In the genomic region with DNA sequence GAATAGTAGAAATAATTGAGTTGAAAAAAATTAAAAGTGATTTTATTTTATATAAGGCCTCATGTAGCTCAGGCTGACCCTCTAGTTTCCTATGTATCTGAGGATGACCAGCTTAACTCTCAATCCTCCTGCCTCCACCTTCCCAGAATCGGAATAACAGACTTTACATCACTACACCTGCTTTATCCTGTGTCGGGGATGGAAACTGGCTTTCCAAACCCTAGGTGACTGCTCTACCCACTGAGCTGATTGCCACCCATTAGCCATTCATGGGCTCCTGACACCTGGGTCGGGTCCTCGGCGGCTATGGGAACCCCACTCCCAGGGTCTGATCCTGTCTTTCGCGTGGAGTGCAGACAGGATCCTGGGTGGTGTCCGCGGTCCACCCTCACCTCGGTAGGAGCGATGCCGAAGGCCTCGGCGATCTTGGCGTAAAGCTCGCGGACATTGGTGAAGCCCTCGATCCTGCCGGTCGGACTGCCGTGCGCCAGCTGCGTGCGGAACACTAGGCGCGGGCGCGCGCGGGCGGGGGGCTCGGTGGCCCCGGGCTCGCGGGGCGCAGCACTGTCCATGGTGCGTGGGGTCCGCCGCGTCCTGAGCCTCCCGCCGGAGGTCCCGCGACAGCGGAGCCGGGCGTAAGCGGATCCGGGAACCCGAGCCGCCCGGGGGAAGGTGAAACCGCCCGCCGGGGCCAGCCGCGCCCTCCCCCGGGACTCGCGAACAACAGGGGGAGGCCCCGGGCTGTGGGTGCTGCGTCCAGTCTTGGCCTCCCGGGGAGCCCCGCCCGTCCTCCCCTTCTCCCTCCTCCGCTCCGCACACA, we compare ENCODE assay signal across 9 mouse cellular contexts. TPM values are rescaled to one million over a fixed set of nuclear protein-coding genes. Genes with fewer than 3 reads are reported as not detected.
A peak's percentile ranks its signal among the peaks of the same experiment; 100 is the strongest.
DNase-seq lines count a peak whose midpoint lies in the region; ATAC-seq lines count a peak whose summit lies in the region.
"Had no signal": no experiment of that assay in that cellular context is flagged by ENCODE, and none has a peak within 500 bp of the region (broad histone marks: within the 10 kb centered on the region; RNA-seq: fewer than 3 reads in every experiment).

A gene (minus strand): TSS at position 581 of the 820 bp plus-strand sequence.

- ATAC-seq in hindbrain, embryonic 11.5 days (ENCODE audit: low FRiP score): no peak

- H3K4me1 ChIP-seq in brown adipose tissue, adult 24 weeks (ENCODE audit: control insufficient read depth, insufficient read depth, insufficient read length, low read length): no peaks in the 10 kb centered on the region; the same call in 1 of the 2 replicates
- peaks cover 6% of the 10 kb centered on the region; the same call in 1 of the 2 replicates for H3K4me1 ChIP-seq in hindbrain, embryonic 11.5 days (replicated peaks; ENCODE audit: control insufficient read depth, insufficient read depth, low read length)

- DNase-seq in kidney, postnatal 10 days: peak; percentile 50
- DNase-seq in kidney, postnatal 14 days: no peak
- no peak for DNase-seq in hindbrain, embryonic 11.5 days (ENCODE audit: low spot score)
- DNase-seq in lung, postnatal 14 days: peak; percentile 49
- no peak for DNase-seq in layer of hippocampus, postnatal 10 days (ENCODE audit: low spot score in 2 of 2)
- DNase-seq in gastrocnemius, postnatal 25 days: no peak
- no peak for DNase-seq in left cerebral cortex, postnatal 36 days (ENCODE audit: low spot score in 2 of 2)

- peak within 1 kb of the TSS; percentile 63 for H3K4me3 ChIP-seq in brown adipose tissue, adult 24 weeks (ENCODE audit: insufficient read depth, low read depth, low read length)
- peak within 1 kb of the TSS; percentile 30 for H3K4me3 ChIP-seq in hindbrain, embryonic 11.5 days (ENCODE audit: low read depth, low read length)

- intact Hi-C loops in left cerebral cortex, postnatal 36 days (cut with DNase I): loop anchor here (5.0 kb wide), 1 partner anchor 56 kb away; no protein-coding TSS in a partner anchor

- no peaks in the 10 kb centered on the region; the same call in 1 of the 2 replicates for H3K36me3 ChIP-seq in hindbrain, embryonic 11.5 days (ENCODE audit: control insufficient read depth, insufficient read depth, low read length)

- peak within 1 kb of the TSS; percentile 50 for H3K9ac ChIP-seq in hindbrain, embryonic 11.5 days (ENCODE audit: low read depth, low read length)

- 4% methylated on average over 62 of the region's 67 CpGs for WGBS in hindbrain, embryonic 11.5 days

- H3K4me2 ChIP-seq in hindbrain, embryonic 11.5 days (replicated peaks; ENCODE audit: low read depth, low read length): peak within 1 kb of the TSS; percentile 65

- peaks cover 42% of the 10 kb centered on the region for H3K27me3 ChIP-seq in hindbrain, embryonic 11.5 days (ENCODE audit: control insufficient read depth, insufficient read depth, low read length)

- H3K27ac ChIP-seq in brown adipose tissue, adult 24 weeks (replicated peaks; ENCODE audit: low read depth, low read length): no peak within 1 kb of the TSS
- no peak within 1 kb of the TSS for H3K27ac ChIP-seq in hindbrain, embryonic 11.5 days (ENCODE audit: low read depth, low read length)

- H3K9me3 ChIP-seq in hindbrain, embryonic 11.5 days (ENCODE audit: control insufficient read depth, low read length): no peaks in the 10 kb centered on the region

RNA-seq across cellular contexts. Expression of the gene that starts here (rescaled TPM):
- 1.0 TPM in 1 of 2 replicates, not detected in the other for polyA plus RNA-seq in brown adipose tissue, adult 24 weeks (2012; ENCODE audit: insufficient read depth, insufficient read length, missing spikeins)
- polyA plus RNA-seq in hindbrain, embryonic 11.5 days (2014; fragmentation: Nextera tagmentation; extraction: Ambion mirVana): not detected in 2 replicates
- 1 to 10 TPM in 1 of 2 experiments, under 1 TPM in 1; 0.94 to 1.2 TPM for total RNA-seq in layer of hippocampus, postnatal 10 days (2021)
- total RNA-seq in gastrocnemius, postnatal 25 days (2021): 1 to 10 TPM; 1.0 to 1.3 TPM
- 1 to 10 TPM; 1.4 to 1.8 TPM for total RNA-seq in left cerebral cortex, postnatal 36 days (2021)
- total RNA-seq: neutrophil, adult 5-6 weeks had no signal

Comparison
In these comparisons a context has a peak if more than half of its experiments do, and no peak if none do; other contexts are left out.
1. DNase-seq: peak in kidney, postnatal 10 days (single experiment) and lung, postnatal 14 days (single experiment); none in kidney, postnatal 14 days (single experiment), hindbrain, embryonic 11.5 days (single experiment), layer of hippocampus, postnatal 10 days (0 of 2), gastrocnemius, postnatal 25 days (single experiment) and left cerebral cortex, postnatal 36 days (0 of 2).